ENCODE assay signal across 22 mouse cellular contexts in genomic region chr9:107396397-107396796, GRCm38 (mm10). TPM values are rescaled to one million over a fixed set of nuclear protein-coding genes. Genes with fewer than 3 reads are reported as not detected.
DNase-seq lines count a peak whose midpoint lies in the region; ATAC-seq and TF ChIP-seq lines count a peak whose summit lies in the region.
"Had no signal": no experiment of that assay in that cellular context is flagged by ENCODE, and none has a peak within 500 bp of the region (broad histone marks: within the 10 kb centered on the region; RNA-seq: fewer than 3 reads in every experiment).

No protein-coding gene starts in this region.

- H3K27ac ChIP-seq in kidney, postnatal 0 days: no peak overlapping the region
- H3K27ac ChIP-seq in MEL (ENCODE audit: control insufficient read depth, low read depth, low read length): no peak overlapping the region
- H3K27ac ChIP-seq: embryonic facial prominence, embryonic 10.5 days; forebrain, embryonic 12.5 days; limb, embryonic 10.5 days; stomach, embryonic 15.5 days had no signal

- no peak for ATAC-seq in kidney, postnatal 0 days (replicated peaks; ENCODE audit: low FRiP score, low read depth)
- 0 out of 2 replicates have a peak, but pooled peaks have one; percentile 44 for ATAC-seq in megakaryocyte progenitor cell, adult 5-6 weeks (replicated peaks; ENCODE audit: poor library complexity)
- ATAC-seq: activated CD4-positive, CD25-positive, alpha-beta regulatory T cell, adult 4 months; Patski had no signal

- no peaks in the 10 kb centered on the region for H3K79me2 ChIP-seq in MEL (ENCODE audit: control insufficient read depth, insufficient read depth, low read length, poor library complexity)

- H3K9ac ChIP-seq in kidney, postnatal 0 days (ENCODE audit: low read depth, low read length): no peak overlapping the region
- H3K9ac ChIP-seq in MEL (ENCODE audit: control insufficient read depth, low read depth, low read length, poor library complexity, severe bottlenecking): no peak overlapping the region
- H3K9ac ChIP-seq: forebrain, embryonic 12.5 days; stomach, embryonic 15.5 days had no signal

- no peaks in the 10 kb centered on the region for H3K36me3 ChIP-seq in kidney, postnatal 0 days (ENCODE audit: insufficient read depth, low read length)
- no peaks in the 10 kb centered on the region; a peak in 1 of 4 replicates for H3K36me3 ChIP-seq in MEL (ENCODE audit: control insufficient read depth in 1 of 2, insufficient read depth in 2 of 2, low read length in 2 of 2)
- H3K36me3 ChIP-seq: embryonic facial prominence, embryonic 10.5 days; forebrain, embryonic 12.5 days; limb, embryonic 10.5 days; stomach, embryonic 15.5 days had no signal

- no peak overlapping the region for H3K4me3 ChIP-seq in kidney, postnatal 0 days (replicated peaks; ENCODE audit: low read depth, low read length)
- no peak overlapping the region for H3K4me3 ChIP-seq in MEL (ENCODE audit: control insufficient read depth in 1 of 2, insufficient read depth in 1 of 2, low read depth in 2 of 2, low read length in 2 of 2)
- H3K4me3 ChIP-seq: embryonic facial prominence, embryonic 10.5 days; forebrain, embryonic 12.5 days; limb, embryonic 10.5 days; myocyte; stomach, embryonic 15.5 days had no signal

- TF ChIP-seq CTCF in kidney, postnatal 0 days (IDR thresholded peaks at IDR 0.05; ENCODE audit: low read depth): peak; percentile 26; the same call in 1 of the 2 replicates
- peak; percentile 13 to 61 (median 44); a peak in 4 of 6 replicates for TF ChIP-seq CTCF in MEL (IDR thresholded peaks at IDR 0.05 in 2 of 3, conservative IDR thresholded peaks at IDR 0.05 in 1 of 3; ENCODE audit: control insufficient read depth in 1 of 3, insufficient read depth in 1 of 3, low read depth in 2 of 3, low read length in 3 of 3, poor library complexity in 1 of 3, severe bottlenecking in 1 of 3)

- H3K4me1 ChIP-seq in kidney, postnatal 0 days (replicated peaks; ENCODE audit: insufficient read depth, low read length): peaks cover 6% of the 10 kb centered on the region; the same call in 1 of the 2 replicates
- peaks cover 0 to 5% of the 10 kb centered on the region in 2 experiments; a peak in 1 of 4 replicates for H3K4me1 ChIP-seq in MEL (ENCODE audit: control insufficient read depth in 1 of 2, insufficient read depth in 2 of 2, low read length in 2 of 2)

- no peak overlapping the region for H3K4me2 ChIP-seq in kidney, postnatal 0 days (ENCODE audit: low read length)
- H3K4me2 ChIP-seq: forebrain, embryonic 12.5 days; liver, embryonic 11.5 days; stomach, embryonic 15.5 days had no signal

- 35% methylated on average over 4 of the region's 4 CpGs for WGBS in kidney, postnatal 0 days

- TF ChIP-seq RAD21 in MEL (IDR thresholded peaks at IDR 0.05; ENCODE audit: low read depth, low read length): peak; percentile 28

- peaks cover 37% of the 10 kb centered on the region for H3K27me3 ChIP-seq in kidney, postnatal 0 days (ENCODE audit: insufficient read depth, low read length)
- no peaks in the 10 kb centered on the region for H3K27me3 ChIP-seq in MEL (ENCODE audit: control insufficient read depth in 1 of 2, insufficient read depth in 2 of 2, low read length in 2 of 2)

- TF ChIP-seq POLR2A in MEL (IDR thresholded peaks at IDR 0.05; ENCODE audit: control insufficient read depth in 1 of 2, insufficient read depth in 1 of 2, low read depth in 1 of 2, low read length in 2 of 2, poor library complexity in 1 of 2): no peak

- intact Hi-C loops in left cerebral cortex, postnatal 25 days (cut with DNase I): no loop called here

- TF ChIP-seq EP300 in MEL (IDR thresholded peaks at IDR 0.05; ENCODE audit: low read depth in 1 of 2, low read length in 2 of 2): no peak

- no peaks in the 10 kb centered on the region for H3K9me3 ChIP-seq in kidney, postnatal 0 days (replicated peaks; ENCODE audit: low read length)
- no peaks in the 10 kb centered on the region for H3K9me3 ChIP-seq in MEL (replicated peaks; ENCODE audit: insufficient read depth, low read length)
- H3K9me3 ChIP-seq: embryonic facial prominence, embryonic 10.5 days; forebrain, embryonic 12.5 days; limb, embryonic 10.5 days; stomach, embryonic 15.5 days had no signal

- DNase-seq in kidney, postnatal 0 days (ENCODE audit: low spot score): no peak
- DNase-seq in kidney, postnatal 25 days: no peak
- peak; percentile 52 for DNase-seq in retina, embryonic 14.5 days (ENCODE audit: low spot score)
- no peak for DNase-seq in retina, postnatal 1 day
- peak; percentile 37 for DNase-seq in MEL (ENCODE audit: low read depth, low spot score)
- no peak for DNase-seq in left cerebral cortex, postnatal 25 days (ENCODE audit: low spot score in 2 of 2)
- DNase-seq in kidney, adult 11 months: no peak
- DNase-seq: adrenal gland, postnatal 10 days; cerebellum, adult 11 months; gastrocnemius, postnatal 25 days; layer of hippocampus, postnatal 36 days; midbrain, embryonic 14.5 days; right cerebral cortex, postnatal 25 days had no signal

TF ChIP-seq in MEL, 35 proteins besides CTCF, POLR2A, EP300 and RAD21:
- TF ChIP-seq ZC3H11A (IDR thresholded peaks at IDR 0.05; ENCODE audit: low read depth, low read length) (peak; percentile 24; the same call in 1 of the 2 replicates), SMC3 (IDR thresholded peaks at IDR 0.05; ENCODE audit: low read depth, low read length) (peak; percentile 68), TCF12 (IDR thresholded peaks at IDR 0.05; ENCODE audit: low read depth, low read length) (no peak), MEF2A (IDR thresholded peaks at IDR 0.05; ENCODE audit: extremely low read depth, insufficient replicate concordance, low read depth, low read length, poor library complexity, severe bottlenecking) (no peak), USF1 (IDR thresholded peaks at IDR 0.05; ENCODE audit: low read depth, low read length) (no peak), MAX (IDR thresholded peaks at IDR 0.05; ENCODE audit: low read length) (0 out of 2 replicates have a peak, but pooled peaks have one; percentile 39), GATA1 (IDR thresholded peaks at IDR 0.05; ENCODE audit: low read depth, low read length) (no peak)

RNA-seq across cellular contexts. Expression of gene Cacna2d2, which starts 3.0 kb away (rescaled TPM):
- polyA plus RNA-seq in kidney, postnatal 0 days (2015; fragmentation: Nextera tagmentation; extraction: Ambion mirVana): 0.64 TPM in 2 replicates
- 0.20 TPM in 1 of 2 replicates, not detected in the other for total RNA-seq in MEL (2012; rRNA removed)
- polyA plus RNA-seq in MEL (2012; ENCODE audit: insufficient read depth in 1 of 2, insufficient read length in 2 of 2, low read depth in 1 of 2, low replicate concordance in 2 of 2, missing spikeins in 1 of 2): under 1 TPM in 1 of 2 experiments, not detected in 1; 0.67 TPM
- total RNA-seq in megakaryocyte progenitor cell, adult 5-6 weeks (2015): 0.42 and 1.5 TPM in 2 replicates
- 0.30 and 0.37 TPM in 2 replicates for total RNA-seq in megakaryocyte progenitor cell, adult 5-6 weeks (2017)
- 10 to 100 TPM; 25.4 to 40.2 TPM for total RNA-seq in left cerebral cortex, postnatal 25 days (2021)

RNA-seq across cellular contexts. Expression of gene 6430571L13Rik, which starts 56.0 kb away (rescaled TPM):
- 2.0 and 2.2 TPM in 2 replicates for polyA plus RNA-seq in kidney, postnatal 0 days (2015; fragmentation: Nextera tagmentation; extraction: Ambion mirVana)
- 0.35 and 0.36 TPM in 2 replicates for total RNA-seq in MEL (2012; rRNA removed)
- under 1 TPM in 1 of 2 experiments, not detected in 1; 0.35 TPM for polyA plus RNA-seq in MEL (2012; ENCODE audit: insufficient read depth in 1 of 2, insufficient read length in 2 of 2, low read depth in 1 of 2, low replicate concordance in 2 of 2, missing spikeins in 1 of 2)
- total RNA-seq in megakaryocyte progenitor cell, adult 5-6 weeks (2015): 0.07 TPM in 1 of 2 replicates, not detected in the other
- 0.08 and 0.17 TPM in 2 replicates for total RNA-seq in megakaryocyte progenitor cell, adult 5-6 weeks (2017)
- total RNA-seq in left cerebral cortex, postnatal 25 days (2021): 1 to 10 TPM; 3.7 to 4.0 TPM

RNA-seq across cellular contexts. Expression of gene Hemk1, which starts 58.2 kb away (rescaled TPM):
- polyA plus RNA-seq in kidney, postnatal 0 days (2015; fragmentation: Nextera tagmentation; extraction: Ambion mirVana): 10.1 and 11.5 TPM in 2 replicates
- 7.5 TPM in 2 replicates for total RNA-seq in MEL (2012; rRNA removed)
- 10 to 100 TPM in 1 of 2 experiments, not detected in 1; 11.8 TPM for polyA plus RNA-seq in MEL (2012; ENCODE audit: insufficient read depth in 1 of 2, insufficient read length in 2 of 2, low read depth in 1 of 2, low replicate concordance in 2 of 2, missing spikeins in 1 of 2)
- total RNA-seq in megakaryocyte progenitor cell, adult 5-6 weeks (2015): 14.5 and 20.2 TPM in 2 replicates
- total RNA-seq in megakaryocyte progenitor cell, adult 5-6 weeks (2017): 12.0 and 14.0 TPM in 2 replicates
- total RNA-seq in left cerebral cortex, postnatal 25 days (2021): 10 to 100 TPM; 17.2 to 18.2 TPM

Comparison
In these comparisons a context has a peak if more than half of its experiments do, and no peak if none do; other contexts are left out.
1. DNase-seq: peak in retina, embryonic 14.5 days (single experiment) and MEL (single experiment); none in kidney, postnatal 0 days (single experiment), kidney, postnatal 25 days (0 of 2), retina, postnatal 1 day (single experiment), left cerebral cortex, postnatal 25 days (0 of 2) and kidney, adult 11 months (single experiment).
2. RNA of gene Cacna2d2, which starts 3.0 kb away (total RNA-seq): 25.4 to 40.2 TPM in left cerebral cortex, postnatal 25 days; 0.30 to 1.5 TPM in megakaryocyte progenitor cell, adult 5-6 weeks and 0.20 TPM in MEL; every median in the first group is over 10 times any median in the second.